Mouse (Mus musculus) forebrain, postnatal 0 days (tissue): ENCODE results near the gene Rapgef5. TPM values are rescaled to one million over a fixed set of nuclear protein-coding genes. Genes with fewer than 3 reads are reported as not detected.

ENCODE experiments used
- ATAC-seq: fragments of 200-750 bp; cut with Nextera tagmentation; 2 replicates; pipeline ENCODE4 v1.8.0; 2017; ENCODE audit warnings: mild to moderate bottlenecking, moderate library complexity
- DNase-seq: peaks from one replicate; pipeline ENCODE4 v3.0.0-alpha.2; 2015
- H3K27ac ChIP-seq: fragments of 300-500 bp; sonication (generic); 2 replicates; pipeline ENCODE4 v1.5.1; 2014; ENCODE audit warnings: low read depth, mild to moderate bottlenecking, antibody characterized with exemption, low read length, moderate library complexity, mixed read lengths
- H3K27me3 ChIP-seq: fragments of 300-500 bp; sonication (generic); 2 replicates; pipeline ENCODE4 v1.6.1; 2014; ENCODE audit warnings: mild to moderate bottlenecking, low read length, mixed read lengths; ENCODE audit not compliant: insufficient read depth
- H3K36me3 ChIP-seq: fragments of 300-500 bp; sonication (generic); 2 replicates; pipeline ENCODE4 v1.6.1; 2014; ENCODE audit warnings: mild to moderate bottlenecking, moderate library complexity; ENCODE audit not compliant: insufficient read depth
- H3K4me1 ChIP-seq: fragments of 300-500 bp; sonication (generic); 2 replicates; pipeline ENCODE4 v1.6.1; 2014; ENCODE audit warnings: antibody characterized with exemption; ENCODE audit not compliant: insufficient read depth
- H3K4me2 ChIP-seq: fragments of 300-500 bp; sonication (generic); 2 replicates; pipeline ENCODE4 v1.6.1; 2014; ENCODE audit warnings: low read depth, mild to moderate bottlenecking, moderate library complexity
- H3K4me3 ChIP-seq: fragments of 300-500 bp; sonication (generic); 2 replicates; pipeline ENCODE4 v1.5.1; 2014; ENCODE audit warnings: low read depth, low read length, mixed read lengths
- H3K9ac ChIP-seq: fragments of 300-500 bp; sonication (generic); 2 replicates; pipeline ENCODE4 v1.6.1; 2014; ENCODE audit warnings: mild to moderate bottlenecking
- H3K9me3 ChIP-seq: fragments of 300-500 bp; sonication (generic); 2 replicates; pipeline ENCODE4 v1.6.1; 2016; ENCODE audit warnings: low read length
- CTCF ChIP-seq: sonication (generic); IDR thresholded peaks from 2 replicates; pipeline ENCODE4 v1.5.1; 2016; ENCODE audit warnings: antibody characterized with exemption, control low read depth, low read depth
- WGBS: fragments of 180-500 bp; shearing (Covaris S2); extraction: QIAGEN DNeasy Blood & Tissue Kit; methylation state at CpG from one replicate; pipeline ENCODE4 v1.1.7; 2014; 5-methylcytosine and 5-hydroxymethylcytosine counted together
- polyA plus RNA-seq: library from polyadenylated mRNA; unstranded; fragments of >200 nt; fragmentation: Nextera tagmentation; extraction: Ambion mirVana; gene quantifications from 2 replicates; pipeline ENCODE4 v1.2.1, GENCODE M21; 2015
- total RNA-seq: library from RNA; depleted of rRNA; stranded (reverse); fragments of >200 nt; gene quantifications from 2 replicates; pipeline ENCODE4 v1.2.3, GENCODE M21; 2014

Rapgef5 gene
- total and polyA plus RNA-seq, 2 experiments from 2014 or later, result 30.5 to 60.9 TPM

DNA sequence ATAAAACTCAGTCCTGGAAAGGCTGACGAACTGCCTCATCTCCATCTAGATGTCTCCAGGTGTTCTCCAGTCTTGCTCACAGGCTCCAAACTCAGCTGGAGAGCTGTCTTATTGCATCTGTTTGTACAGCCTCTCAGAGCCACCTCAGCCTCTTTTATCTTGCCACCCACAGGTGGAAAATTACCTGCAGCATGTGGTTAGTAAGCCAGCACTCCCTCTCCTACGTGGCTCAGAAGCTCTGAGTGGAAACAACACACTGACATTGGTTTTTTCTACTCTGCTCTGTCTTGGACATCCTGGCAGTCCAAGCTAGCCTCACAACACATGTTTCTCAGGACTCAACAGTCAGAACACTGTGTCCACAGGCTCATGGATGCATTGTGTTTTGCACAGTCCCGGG lies 162.6 kb downstream of the Rapgef5 start:
- H3K4me1 ChIP-seq, result no peaks in the 10 kb centered on the region
- no peak for TF ChIP-seq CTCF
- no peaks in the 10 kb centered on the region for H3K36me3 ChIP-seq
- WGBS, result 74% methylated on average over 3 of the region's 3 CpGs
- no peak for ATAC-seq
- no peak overlapping the region for H3K27ac ChIP-seq
- no peaks in the 10 kb centered on the region for H3K27me3 ChIP-seq
- H3K4me2 ChIP-seq, result no peak overlapping the region
- no peaks in the 10 kb centered on the region for H3K9me3 ChIP-seq
- no peak overlapping the region for H3K4me3 ChIP-seq
- DNase-seq, result no peak
- H3K9ac ChIP-seq, result no peak overlapping the region

DNA sequence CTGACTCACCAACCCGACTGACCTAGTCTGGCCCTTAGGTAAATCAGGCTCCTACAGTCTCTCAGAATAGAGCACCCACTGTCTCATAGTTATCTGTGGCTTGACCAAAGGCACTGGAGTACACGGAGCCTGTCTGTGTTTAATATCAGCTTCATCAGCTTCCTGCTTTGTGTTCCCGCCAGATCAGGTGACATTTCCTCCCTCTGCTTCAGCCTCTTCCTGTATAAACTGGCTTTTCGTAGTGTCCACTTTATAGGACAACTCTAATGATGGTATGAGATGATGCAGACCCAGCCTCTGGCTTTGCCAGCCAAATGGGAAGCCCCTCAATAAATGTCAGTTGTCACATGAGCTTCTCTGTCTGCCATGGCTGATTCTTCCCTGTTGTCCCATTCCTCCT lies 163.5 kb downstream of the Rapgef5 start:
- H3K9me3 ChIP-seq, result no peaks in the 10 kb centered on the region
- no peaks in the 10 kb centered on the region for H3K4me1 ChIP-seq
- no peaks in the 10 kb centered on the region for H3K27me3 ChIP-seq
- no peak for TF ChIP-seq CTCF
- H3K4me3 ChIP-seq, result no peak overlapping the region
- no peak for ATAC-seq
- WGBS, result 88% methylated on average over 4 of the region's 4 CpGs
- DNase-seq, result no peak
- H3K27ac ChIP-seq, result no peak overlapping the region
- H3K4me2 ChIP-seq, result no peak overlapping the region
- H3K9ac ChIP-seq, result no peak overlapping the region
- no peaks in the 10 kb centered on the region for H3K36me3 ChIP-seq

DNA sequence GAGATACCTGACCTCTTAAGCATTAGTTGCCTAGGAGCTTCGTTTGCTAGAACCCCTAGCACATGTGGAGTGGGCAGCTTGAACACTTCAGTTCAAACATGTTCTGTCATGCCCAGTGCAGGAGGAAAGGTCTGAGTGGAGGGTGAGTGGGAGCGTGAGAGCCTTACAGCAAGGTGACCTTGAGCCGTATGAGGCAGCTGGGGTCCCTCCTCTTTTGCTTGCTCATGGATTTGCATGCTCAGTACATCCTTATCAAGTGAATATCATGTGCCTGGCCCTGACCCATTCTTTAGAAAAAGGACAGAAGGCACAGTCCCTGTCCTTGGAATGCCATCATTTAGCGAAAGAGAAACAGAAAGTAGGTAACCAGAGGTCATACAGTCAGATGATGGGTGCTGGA lies 165.0 kb downstream of the Rapgef5 start:
- no peak overlapping the region for H3K9ac ChIP-seq
- no peaks in the 10 kb centered on the region for H3K9me3 ChIP-seq
- H3K27ac ChIP-seq, result no peak overlapping the region
- no peak overlapping the region for H3K4me3 ChIP-seq
- H3K4me2 ChIP-seq, result no peak overlapping the region
- WGBS, result 81% methylated on average over 4 of the region's 4 CpGs
- ATAC-seq, result no peak
- no peaks in the 10 kb centered on the region for H3K27me3 ChIP-seq
- no peak for DNase-seq
- H3K4me1 ChIP-seq, result no peaks in the 10 kb centered on the region
- no peak for TF ChIP-seq CTCF
- no peaks in the 10 kb centered on the region for H3K36me3 ChIP-seq

DNA sequence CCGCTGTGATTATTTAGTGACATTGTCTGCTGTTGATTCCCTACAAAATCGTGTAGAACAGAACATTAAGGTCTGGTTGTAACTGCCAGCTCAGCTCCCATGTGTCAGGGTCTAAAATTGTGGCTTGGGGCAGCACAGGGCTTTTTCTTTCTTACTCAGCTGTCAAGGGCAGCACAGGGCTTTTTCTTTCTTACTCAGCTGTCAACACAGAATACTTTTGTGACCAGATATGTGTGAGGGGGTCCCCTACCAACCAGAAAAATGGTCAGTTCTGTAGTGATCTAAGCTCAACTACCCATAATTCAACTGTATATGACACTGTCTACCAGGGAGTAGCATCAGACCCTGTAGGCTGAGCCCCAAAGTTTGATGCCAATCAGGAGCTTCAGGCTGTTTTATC lies 167.1 kb downstream of the Rapgef5 start:
- H3K27me3 ChIP-seq, result no peaks in the 10 kb centered on the region
- H3K9me3 ChIP-seq, result no peaks in the 10 kb centered on the region
- H3K4me3 ChIP-seq, result no peak overlapping the region
- no peak overlapping the region for H3K9ac ChIP-seq
- DNase-seq, result no peak
- no peak overlapping the region for H3K27ac ChIP-seq
- H3K36me3 ChIP-seq, result no peaks in the 10 kb centered on the region
- no peaks in the 10 kb centered on the region for H3K4me1 ChIP-seq
- H3K4me2 ChIP-seq, result no peak overlapping the region
- WGBS, result 43% methylated on average over 2 of the region's 2 CpGs
- no peak for TF ChIP-seq CTCF
- no peak for ATAC-seq

DNA sequence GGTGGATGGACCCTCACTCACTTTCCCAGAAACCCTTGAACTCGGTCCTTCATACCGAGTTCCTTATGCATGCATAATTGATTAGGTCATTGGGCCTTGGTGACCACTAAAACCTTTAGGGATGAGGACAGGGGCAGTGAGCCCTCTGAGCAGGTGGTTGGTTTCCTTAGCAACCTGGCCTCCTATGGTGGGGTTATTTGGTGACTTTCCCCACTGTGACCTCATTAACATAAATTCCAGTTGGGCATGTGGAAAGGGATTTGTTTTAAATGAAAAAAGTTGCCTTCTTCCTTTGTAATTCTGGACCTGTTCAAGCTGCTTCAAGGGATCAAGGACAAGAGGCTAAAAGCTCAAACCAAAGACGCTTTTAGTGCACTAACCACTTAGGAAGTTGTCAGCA lies 167.7 kb downstream of the Rapgef5 start:
- Histone ChIP-seq H3K4me3 (no peak overlapping the region), H3K9ac (no peak overlapping the region), H3K27ac (no peak overlapping the region), H3K4me2 (no peak overlapping the region), H3K4me1 (no peaks in the 10 kb centered on the region), H3K36me3 (no peaks in the 10 kb centered on the region), H3K9me3 (no peaks in the 10 kb centered on the region), H3K27me3 (no peaks in the 10 kb centered on the region)
- TF ChIP-seq CTCF, result no peak
- 13% methylated on average over 3 of the region's 3 CpGs for WGBS
- DNase-seq (no peak), ATAC-seq (no peak)

DNA sequence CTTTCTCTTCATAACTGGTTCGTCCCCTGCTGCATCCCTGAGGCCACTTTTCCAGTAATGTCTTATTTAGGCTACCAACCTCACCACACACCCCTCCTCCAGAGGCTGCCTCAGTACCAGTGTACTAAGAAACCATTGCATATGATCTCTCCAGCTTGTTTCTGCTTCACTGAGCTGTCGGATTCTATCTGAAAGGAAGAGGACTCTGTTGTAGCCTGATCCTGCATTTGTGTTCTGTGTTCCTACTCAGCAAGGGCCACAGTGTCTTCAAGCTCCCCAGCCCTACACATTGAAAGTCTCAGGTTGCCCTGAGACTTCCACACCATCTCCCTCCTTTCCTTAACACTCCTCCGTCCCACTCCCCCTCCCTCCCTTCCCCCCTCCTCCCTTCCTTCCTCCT lies 168.5 kb downstream of the Rapgef5 start:
- WGBS, result 27% methylated on average over 3 of the region's 3 CpGs

DNA sequence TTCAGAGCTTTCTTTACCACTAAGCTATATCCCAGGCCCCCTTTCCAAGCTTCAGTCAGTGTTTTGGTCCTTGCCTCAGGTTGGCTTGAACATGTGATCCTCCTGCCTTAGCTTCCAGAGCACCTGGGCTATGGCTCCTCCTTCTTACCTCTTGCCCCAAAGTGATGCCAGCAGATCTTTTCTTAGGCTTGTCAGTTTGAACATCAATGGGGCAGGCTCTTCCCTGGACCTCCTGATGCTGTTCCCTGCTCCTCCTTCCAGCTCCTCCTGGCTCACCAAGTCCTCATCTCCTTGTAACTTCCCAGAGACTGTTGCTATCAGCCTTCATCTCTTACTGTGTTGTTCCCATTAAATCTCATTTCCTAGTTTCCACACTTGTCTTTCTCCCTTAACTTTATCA lies 169.1 kb downstream of the Rapgef5 start:
- H3K9me3 ChIP-seq, result no peaks in the 10 kb centered on the region
- no peaks in the 10 kb centered on the region for H3K4me1 ChIP-seq
- no peaks in the 10 kb centered on the region for H3K27me3 ChIP-seq
- TF ChIP-seq CTCF, result no peak
- H3K27ac ChIP-seq, result no peak overlapping the region
- H3K4me2 ChIP-seq, result no peak overlapping the region
- no peak overlapping the region for H3K9ac ChIP-seq
- no peak overlapping the region for H3K4me3 ChIP-seq
- ATAC-seq (no peak), DNase-seq (no peak)
- no peaks in the 10 kb centered on the region for H3K36me3 ChIP-seq

More for the DNA sequence above, 168.5 kb downstream of the Rapgef5 start:
- no peak for TF ChIP-seq CTCF
- ATAC-seq, result no peak
- Histone ChIP-seq H3K36me3 (no peaks in the 10 kb centered on the region), H3K4me1 (no peaks in the 10 kb centered on the region), H3K27ac (no peak overlapping the region), H3K9me3 (no peaks in the 10 kb centered on the region), H3K9ac (no peak overlapping the region), H3K27me3 (no peaks in the 10 kb centered on the region), H3K4me2 (no peak overlapping the region), H3K4me3 (no peak overlapping the region)
- no peak for DNase-seq

DNA sequence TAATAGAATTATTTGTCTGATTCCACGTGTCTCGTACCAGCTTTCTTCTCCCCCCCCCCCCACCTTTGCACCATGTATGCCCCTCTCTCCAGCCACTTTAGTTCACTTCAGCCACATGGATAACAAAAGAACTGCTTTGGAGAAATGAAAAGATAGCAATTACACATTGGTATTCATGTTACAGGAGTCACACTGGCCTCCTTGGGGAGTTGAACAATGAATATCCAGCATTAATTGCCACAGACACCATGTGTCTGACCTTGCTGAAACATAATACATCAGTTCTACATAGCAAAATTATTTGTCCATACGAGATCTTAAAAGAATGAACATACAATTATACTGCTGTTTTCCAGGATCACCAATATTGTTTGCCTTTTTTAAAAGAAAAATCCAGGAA lies 170.5 kb downstream of the Rapgef5 start:
- Histone ChIP-seq H3K4me1 (peaks cover 9% of the 10 kb centered on the region; the same call in 1 of the 2 replicates), H3K36me3 (no peaks in the 10 kb centered on the region), H3K4me3 (no peak overlapping the region), H3K9me3 (no peaks in the 10 kb centered on the region), H3K27me3 (no peaks in the 10 kb centered on the region), H3K9ac (no peak overlapping the region), H3K27ac (no peak overlapping the region), H3K4me2 (no peak overlapping the region)
- TF ChIP-seq CTCF, result no peak
- no peak for ATAC-seq
- 29% methylated on average over 3 of the region's 3 CpGs for WGBS
- no peak for DNase-seq
